Mouse (Mus musculus): ENCODE measurements around the gene Mt3.
"Not testable (repeated sequence)": the region's sequence is repeated elsewhere in the genome, so short reads cannot be mapped to it uniquely, and the experiment has no call there.

Gene Mt3

DNA sequence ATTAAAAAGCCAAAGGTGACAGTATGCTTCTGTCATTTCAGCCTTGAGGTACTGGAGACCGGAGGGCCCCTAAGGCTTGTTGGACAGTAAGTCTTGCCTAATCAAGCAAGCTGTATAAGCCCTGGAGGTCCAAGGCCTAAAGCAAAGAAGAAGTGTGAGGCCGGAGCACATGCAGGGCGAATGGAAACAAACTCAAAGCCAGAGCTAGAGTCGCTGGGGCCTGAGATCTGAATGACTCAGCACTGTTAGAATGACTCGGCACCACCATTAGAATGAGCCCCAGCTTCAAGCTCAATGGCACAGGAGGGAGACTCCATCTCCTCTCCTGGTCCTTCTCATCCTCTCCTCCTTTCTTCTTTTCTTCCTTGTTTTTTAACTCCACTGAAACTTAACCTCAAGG lies 1.5 kb upstream of the Mt3 start:
- no peak for DNase-seq (ENCODE audit: low read depth)

DNA sequence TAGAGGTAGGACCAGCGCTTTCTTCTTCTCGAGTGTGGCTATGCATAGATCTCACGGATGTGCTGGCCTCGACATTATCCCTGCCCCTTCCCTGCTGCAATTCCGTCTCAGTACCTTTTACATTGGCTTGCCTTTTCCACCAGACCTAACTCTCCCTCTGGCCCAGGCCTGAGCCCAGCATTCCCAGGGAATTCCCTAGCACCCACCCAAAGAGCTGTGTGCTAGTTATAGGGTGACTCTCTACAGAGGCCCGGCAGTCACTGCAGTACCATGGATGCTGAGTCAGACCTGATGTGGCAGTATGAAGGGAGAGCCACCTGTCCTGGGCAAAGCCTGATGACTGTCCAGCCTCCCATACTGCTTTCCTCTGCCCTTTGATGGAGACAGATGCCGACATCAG lies 1.0 kb downstream of the Mt3 start:
- no peak for DNase-seq (ENCODE audit: low read depth)

- no peak for DNase-seq (ENCODE audit: low read depth)
Measured at GRCm38 (mm10) chr8:94154537-94154936, 2.1 kb downstream of the Mt3 start.

GRCm38 (mm10) chr8:94156092-94156491 lies 3.7 kb downstream of the Mt3 start:
- DNase-seq (ENCODE audit: low read depth), result no peak

GRCm38 (mm10) chr8:94165772-94166171 lies 13.4 kb downstream of the Mt3 start:
- not testable (repeated sequence) for DNase-seq (ENCODE audit: low read depth)

GRCm38 (mm10) chr8:94167244-94167643 lies 14.8 kb downstream of the Mt3 start:
- DNase-seq (ENCODE audit: low read depth), result peak; percentile 89

DNA sequence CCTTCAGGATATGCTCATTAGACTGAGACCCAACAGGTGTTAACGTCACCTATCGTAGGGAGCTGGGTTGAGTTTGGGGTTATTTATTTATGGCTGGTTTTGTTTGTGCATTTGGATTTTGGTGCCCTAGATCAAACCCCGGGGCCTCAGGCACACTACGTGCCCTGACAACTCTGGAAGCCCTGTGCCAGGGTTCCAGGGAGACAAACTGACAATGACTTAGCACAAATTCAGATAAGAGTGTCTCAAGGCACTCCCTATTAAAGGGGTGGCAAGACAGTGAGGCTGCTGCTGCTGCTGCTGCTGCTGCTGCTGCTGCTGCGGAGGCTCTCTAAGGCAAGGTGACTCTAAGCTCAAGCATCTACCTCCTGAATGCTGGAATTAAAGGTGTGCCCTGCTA lies 17.1 kb downstream of the Mt3 start:
- no peak for DNase-seq (ENCODE audit: low read depth)

DNA sequence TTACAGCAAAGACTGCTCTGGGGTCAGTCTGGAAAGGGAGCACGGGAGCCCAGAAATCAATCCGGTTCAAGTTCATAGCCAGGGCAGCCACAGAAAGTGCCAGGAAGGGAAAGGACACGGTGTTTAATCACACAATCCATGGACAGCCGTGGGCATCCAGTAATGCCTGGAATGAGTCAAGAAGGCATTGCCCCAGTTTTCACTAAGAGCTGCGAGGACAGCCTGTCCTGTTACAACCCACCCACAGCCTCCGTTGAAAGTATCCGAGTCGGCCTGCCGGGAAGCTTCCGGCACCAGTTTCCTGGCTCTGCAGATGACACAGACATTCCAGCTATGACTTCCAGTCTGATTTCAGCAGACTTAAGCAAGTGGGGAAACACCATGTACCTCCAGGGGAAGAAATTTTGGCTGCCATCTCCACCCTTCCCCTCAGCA lies 18.9 kb downstream of the Mt3 start:
- no peak for DNase-seq (ENCODE audit: low read depth)

DNA sequence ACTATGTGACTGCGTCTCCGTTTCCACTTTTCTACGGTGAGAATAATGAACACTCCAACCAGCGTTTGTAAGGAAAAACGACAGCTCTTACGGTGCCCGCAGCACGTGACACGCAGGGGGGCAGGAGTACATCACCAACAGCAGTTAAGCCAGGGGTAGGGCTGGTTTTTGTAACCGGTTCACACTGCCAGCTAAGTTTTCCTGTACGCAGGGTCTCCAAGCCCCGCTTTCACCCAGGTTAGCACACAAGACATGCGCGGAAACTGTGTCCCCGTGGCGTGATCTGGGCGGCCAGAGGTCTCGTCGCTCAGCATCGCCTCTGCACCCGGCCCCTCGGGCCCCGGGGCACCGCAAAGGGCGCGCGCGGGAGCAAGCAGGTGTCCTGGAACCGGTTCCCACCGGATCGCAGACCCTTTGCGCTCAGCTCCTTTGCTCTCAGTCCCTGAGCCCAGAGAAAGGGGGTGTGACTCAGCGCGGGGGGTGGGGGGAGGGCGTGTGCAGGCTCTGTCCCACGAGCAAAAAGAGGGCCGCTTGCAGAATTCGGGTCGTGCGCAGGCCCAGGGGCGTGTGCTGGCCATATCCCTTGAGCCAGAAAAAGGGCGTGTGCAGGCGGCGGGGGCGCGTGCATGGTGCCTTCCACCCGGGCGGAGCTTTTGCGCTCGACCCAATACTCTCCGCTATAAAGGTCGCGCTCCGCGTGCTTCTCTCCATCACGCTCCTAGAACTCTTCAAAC lies 19.8 kb downstream of the Mt3 start, which contains the start of gene Mt2:
Gene Mt2 (plus strand): TSS at position 590 of the 734 bp plus-strand sequence.
- DNase-seq (ENCODE audit: low read depth), result peak; percentile 57

- DNase-seq (ENCODE audit: low read depth), result no peak
Measured at GRCm38 (mm10) chr8:94172809-94173732, 20.7 kb downstream of the Mt3 start.

GRCm38 (mm10) chr8:94173848-94174403 lies 21.5 kb downstream of the Mt3 start:
- DNase-seq (ENCODE audit: low read depth), result no peak

GRCm38 (mm10) chr8:94174619-94175213 lies 22.3 kb downstream of the Mt3 start:
- DNase-seq (ENCODE audit: low read depth), result no peak

DNA sequence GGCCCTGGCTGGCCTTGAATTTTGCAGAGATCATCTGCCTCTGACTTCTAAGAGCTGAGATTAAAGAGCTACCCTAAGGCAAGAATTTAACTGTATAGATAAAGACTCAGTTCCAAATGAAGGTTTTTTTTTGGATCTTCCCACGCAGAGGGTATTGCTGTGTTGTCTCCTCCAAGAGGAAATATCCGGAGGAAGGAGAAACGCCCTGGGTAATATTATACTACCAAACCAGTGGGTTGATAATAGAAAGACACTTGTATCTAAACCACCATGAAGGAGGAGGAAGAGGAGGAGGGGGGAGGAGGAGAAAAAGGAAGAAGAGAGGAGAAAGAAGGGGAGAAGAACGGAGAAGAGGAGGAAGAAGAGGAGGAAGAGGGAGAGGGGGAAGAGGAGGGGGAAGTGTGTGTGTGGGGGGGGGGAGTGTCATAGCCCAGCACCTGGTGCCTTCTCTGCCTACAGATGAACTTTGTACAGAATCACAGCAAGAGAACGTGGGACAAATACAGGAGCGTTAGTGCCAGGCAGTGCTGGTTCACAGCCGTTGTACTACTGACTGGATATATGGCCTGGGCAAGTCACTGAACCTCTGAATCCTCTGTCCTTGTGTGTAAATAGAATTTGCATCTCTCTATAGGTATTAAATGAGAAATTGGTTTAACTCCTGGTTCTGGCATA lies 25.4 kb downstream of the Mt3 start:
- no peak for DNase-seq (ENCODE audit: low read depth)

DNA sequence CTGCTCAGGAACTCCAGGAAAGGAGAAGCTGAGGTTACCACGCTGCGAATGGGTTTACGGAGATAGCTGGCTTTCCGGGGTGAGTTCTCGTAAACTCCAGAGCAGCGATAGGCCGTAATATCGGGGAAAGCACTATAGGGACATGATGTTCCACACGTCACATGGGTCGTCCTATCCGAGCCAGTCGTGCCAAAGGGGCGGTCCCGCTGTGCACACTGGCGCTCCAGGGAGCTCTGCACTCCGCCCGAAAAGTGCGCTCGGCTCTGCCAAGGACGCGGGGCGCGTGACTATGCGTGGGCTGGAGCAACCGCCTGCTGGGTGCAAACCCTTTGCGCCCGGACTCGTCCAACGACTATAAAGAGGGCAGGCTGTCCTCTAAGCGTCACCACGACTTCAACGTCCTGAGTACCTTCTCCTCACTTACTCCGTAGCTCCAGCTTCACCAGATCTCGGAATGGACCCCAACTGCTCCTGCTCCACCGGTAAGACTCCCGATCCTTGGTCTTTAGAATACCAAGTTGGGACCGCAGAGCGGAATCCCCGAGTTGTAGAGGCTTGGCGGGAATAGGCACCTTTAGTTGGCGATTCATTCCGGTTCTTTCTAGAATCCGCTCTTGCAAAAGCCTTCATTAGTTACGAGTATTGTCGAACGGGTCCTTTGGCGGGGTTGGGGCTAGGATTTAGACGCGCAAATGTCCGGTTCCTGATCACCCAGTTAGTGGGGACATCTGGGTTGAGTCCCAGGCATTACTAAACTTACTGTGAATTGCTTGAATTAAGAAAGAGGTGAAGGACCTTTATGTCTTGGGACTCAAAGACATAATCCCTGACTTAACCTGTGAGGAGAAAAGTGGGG lies 26.7 kb downstream of the Mt3 start, which contains the start of gene Mt1:
Gene Mt1 (plus strand): TSS at position 226 of the 856 bp plus-strand sequence.
- DNase-seq (ENCODE audit: low read depth), result peak; percentile 88

- peak; percentile 44 for DNase-seq (ENCODE audit: low read depth)
Measured at GRCm38 (mm10) chr8:94179713-94180560, 27.5 kb downstream of the Mt3 start.

DNA sequence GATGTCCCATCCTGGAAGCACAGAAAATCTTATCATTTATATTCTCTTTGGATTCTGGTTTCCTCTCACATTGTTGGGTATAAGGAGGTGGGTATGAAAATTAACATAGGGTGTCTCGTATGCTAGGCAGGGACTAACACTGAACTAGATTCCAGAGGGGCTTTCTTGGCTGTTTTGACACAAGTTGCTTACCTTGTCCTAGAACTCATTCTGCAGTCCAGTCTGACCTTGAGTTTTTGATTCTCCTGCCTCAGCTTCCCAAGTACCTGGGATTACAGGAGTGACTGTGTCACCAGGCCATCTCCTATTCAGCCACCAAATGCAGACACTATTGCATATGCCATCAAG lies 28.1 kb downstream of the Mt3 start:
- no peak for DNase-seq (ENCODE audit: low read depth)

DNA sequence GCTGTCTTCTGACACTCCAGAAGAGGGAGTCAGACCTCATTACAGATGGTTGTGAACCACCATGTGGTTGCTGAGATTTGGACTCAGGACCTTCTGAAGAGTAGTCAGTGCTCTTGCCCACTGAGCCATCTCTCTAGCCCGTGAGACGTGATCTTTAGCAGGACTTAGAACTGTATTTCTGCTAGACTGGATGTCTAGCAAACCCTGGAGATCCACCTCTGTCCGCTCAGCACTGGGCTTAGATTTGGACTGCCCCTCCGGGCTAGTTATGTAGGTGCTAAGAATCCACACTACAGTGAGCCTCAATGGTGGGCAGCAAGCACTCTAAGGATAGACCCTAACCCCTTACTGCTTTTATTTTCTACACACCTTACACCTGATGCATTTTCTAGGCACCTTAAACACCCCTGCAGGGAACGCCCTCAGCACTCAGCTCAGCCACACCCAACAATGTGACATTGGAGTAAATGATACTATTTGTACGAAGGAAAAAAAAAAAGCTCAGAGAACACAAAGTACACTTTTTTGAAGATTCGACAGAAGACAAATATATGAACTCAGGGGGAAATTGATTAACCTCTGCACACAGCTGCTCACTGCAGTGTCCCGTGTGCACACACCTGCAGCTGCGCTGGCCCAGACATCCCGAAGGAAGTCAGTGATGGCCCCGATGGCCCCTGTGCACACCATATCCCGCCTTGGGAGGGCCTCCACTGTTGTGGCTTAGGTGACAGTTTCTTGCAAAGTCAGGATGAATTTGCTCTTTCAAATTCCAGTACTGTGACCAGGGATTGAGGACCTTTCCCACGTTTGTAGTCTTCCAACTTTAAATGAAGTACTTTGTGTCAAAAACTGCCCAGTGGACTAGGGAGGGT lies 29.9 kb downstream of the Mt3 start:
- no peak for DNase-seq (ENCODE audit: low read depth)

DNA sequence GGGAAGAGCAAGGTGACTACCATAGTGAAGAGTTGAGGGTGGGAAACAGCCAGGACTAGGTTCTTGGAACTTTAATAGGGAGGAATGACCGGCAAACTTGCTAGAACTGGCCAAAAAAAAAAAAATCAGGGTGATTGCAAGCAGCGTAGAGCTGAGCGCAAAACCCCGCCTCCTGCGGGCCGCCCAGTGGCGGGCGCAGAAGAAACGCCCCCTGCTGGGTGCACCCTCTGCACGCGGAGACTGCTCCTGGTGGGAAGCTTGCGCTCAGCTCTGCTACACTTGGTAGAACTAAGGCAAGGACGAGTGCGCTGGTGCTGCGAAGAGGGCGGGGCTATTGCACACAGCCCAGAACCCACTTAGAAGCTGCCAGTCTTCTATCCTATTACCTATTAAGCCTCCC lies 30.7 kb downstream of the Mt3 start:
- peak; percentile 87 for DNase-seq (ENCODE audit: low read depth)

DNA sequence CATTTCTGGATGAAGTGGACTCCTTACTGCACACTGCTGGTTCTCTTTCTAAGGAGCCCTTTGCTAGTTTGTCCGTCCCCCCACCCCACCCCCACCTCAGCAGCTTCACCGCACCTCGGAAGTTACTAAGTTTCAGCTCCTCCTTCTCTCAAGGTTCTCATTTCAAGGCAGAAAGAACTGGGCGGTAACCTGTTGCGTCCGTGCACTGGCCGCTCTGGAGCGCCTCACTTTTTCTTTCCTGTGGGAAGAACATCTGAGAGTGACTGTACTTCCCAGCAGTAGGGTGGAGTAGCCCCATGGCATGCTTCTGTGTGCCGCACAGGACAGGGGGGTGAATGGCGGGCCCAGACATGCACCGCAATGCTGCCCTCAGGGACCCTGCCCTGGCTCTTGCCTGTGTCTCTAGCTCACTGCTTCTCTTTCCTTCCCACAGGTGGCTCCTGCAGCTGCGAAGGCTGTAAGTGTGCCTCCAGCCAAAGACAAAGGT lies 32.0 kb downstream of the Mt3 start:
- peak; percentile 40 for DNase-seq (ENCODE audit: low read depth)
